Mouse (Mus musculus) 3T3-L1 (cell line): Measurements from ENCODE around the gene 4933427D14Rik.

Experiments
- DNase-seq: peaks from one replicate; pipeline ENCODE4 v3.0.0-alpha.2; 2015; ENCODE audit warnings: low read depth, low spot score

The 4933427D14Rik gene

DNA sequence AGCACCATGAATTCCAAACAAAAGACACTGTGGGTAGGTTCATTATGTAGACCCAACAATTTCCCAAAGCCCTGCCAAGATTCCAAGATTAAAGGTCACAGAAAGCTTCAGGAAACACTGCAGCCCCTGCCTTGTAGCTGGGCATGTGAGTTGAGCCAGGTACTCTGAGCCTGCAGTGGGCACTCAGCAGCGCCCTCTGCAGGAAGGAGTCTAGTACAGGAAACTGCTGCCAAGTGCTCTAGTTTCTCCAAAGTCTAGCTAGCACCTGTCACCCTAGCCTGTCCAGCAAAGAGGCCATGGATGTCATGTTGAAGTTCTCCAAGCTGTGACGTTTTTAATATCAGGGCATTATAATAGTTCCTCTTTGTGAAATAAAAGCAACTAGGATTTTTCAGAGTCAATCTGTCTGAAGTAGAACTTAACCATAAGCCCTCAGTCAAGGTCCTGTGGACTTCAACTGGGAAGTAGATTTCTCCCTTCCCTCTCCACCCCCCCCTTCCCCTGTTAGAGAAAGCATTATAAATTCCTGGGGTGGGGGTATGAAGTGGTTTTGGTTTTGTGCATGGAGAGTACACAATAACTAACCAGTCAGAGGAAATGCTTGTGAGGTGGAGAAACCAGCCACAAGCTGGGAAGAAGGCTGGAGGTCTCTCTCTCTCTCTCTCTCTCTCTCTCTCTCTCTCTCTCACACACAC lies 61.9 kb downstream of the 4933427D14Rik start:
- peak; percentile 37 for DNase-seq

- peak; percentile 87 for DNase-seq
Observed at GRCm38 (mm10) chr11:72142889-72143288, 64.4 kb downstream of the 4933427D14Rik start.

GRCm38 (mm10) chr11:72140198-72140597 lies 67.1 kb downstream of the 4933427D14Rik start:
- no peak for DNase-seq

- DNase-seq, result no peak
Observed at GRCm38 (mm10) chr11:72136231-72136982, 70.9 kb downstream of the 4933427D14Rik start.

- no peak for DNase-seq
Observed at GRCm38 (mm10) chr11:72135383-72136158, 71.7 kb downstream of the 4933427D14Rik start, which contains the start of gene Pitpnm3. Gene Pitpnm3 (minus strand): TSS chr11:72135778.

DNA sequence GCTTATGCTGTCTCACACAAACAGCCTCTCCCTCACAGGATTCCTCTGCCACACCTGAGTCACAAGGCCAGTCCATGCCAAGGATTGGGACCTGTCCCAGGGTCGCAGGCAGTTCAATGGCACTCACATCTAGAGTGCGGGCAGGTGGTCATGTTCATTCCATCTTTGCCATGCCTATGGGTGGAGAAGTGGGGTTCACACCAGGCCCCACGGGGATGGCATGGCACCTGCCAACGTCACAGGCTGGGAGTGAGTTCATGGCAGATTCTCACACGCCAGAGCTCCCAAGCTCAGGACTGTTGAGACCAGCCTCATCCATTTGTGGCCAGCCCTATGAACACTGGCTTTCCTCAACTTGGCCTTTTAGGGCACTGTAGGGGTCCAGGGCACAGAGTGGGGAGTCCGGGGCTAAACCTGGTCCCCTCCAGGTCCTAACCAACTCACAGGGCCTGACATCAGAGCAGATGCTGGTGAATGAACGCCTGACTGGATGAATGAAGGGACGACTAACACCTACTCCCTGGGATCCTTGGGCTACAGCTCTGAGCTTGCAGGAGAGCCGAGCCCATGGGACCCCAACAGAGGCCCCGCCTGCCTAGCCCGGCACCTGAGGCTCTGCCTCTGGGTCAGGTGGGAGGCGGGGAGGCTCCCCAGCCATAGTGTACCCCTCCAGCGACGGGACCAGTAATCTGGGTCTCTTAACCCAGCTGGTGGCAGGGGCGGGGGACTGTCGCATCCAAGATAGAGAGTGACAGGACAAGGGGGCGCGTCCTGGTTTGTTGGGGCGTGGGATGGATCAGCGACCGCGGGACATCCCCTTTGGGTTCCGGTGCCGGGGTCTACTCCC lies 72.5 kb downstream of the 4933427D14Rik start:
- DNase-seq, result no peak

- DNase-seq, result no peak
Observed at GRCm38 (mm10) chr11:72133075-72133474, 74.2 kb downstream of the 4933427D14Rik start.

GRCm38 (mm10) chr11:72132266-72132665 lies 75.0 kb downstream of the 4933427D14Rik start:
- peak; percentile 54 for DNase-seq

DNA sequence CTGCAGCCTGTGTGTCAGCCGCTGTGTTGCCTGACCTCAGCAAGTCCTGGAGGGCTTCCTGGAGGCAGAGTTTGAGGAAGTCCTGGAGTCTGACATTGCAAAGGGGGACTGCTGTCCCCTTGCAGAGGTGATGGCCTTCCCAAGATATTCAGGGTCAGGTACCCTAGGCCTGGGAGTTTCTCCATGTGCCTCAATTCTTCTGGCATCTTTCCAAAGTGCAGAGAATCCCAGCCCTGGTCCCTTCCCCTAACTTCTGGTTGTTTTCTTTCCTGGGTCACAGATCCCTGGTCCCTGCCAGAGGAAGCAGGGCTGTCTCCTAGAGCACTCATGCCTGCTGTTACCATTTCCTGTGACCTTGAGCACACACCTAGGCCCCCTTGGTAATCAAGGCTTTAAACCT lies 75.6 kb downstream of the 4933427D14Rik start:
- DNase-seq, result no peak

- no peak for DNase-seq
Observed at GRCm38 (mm10) chr11:72130905-72131304, 76.4 kb downstream of the 4933427D14Rik start.

GRCm38 (mm10) chr11:72130472-72130871 lies 76.8 kb downstream of the 4933427D14Rik start:
- no peak for DNase-seq

- DNase-seq, result no peak
Observed at GRCm38 (mm10) chr11:72130021-72130420, 77.2 kb downstream of the 4933427D14Rik start.

DNA sequence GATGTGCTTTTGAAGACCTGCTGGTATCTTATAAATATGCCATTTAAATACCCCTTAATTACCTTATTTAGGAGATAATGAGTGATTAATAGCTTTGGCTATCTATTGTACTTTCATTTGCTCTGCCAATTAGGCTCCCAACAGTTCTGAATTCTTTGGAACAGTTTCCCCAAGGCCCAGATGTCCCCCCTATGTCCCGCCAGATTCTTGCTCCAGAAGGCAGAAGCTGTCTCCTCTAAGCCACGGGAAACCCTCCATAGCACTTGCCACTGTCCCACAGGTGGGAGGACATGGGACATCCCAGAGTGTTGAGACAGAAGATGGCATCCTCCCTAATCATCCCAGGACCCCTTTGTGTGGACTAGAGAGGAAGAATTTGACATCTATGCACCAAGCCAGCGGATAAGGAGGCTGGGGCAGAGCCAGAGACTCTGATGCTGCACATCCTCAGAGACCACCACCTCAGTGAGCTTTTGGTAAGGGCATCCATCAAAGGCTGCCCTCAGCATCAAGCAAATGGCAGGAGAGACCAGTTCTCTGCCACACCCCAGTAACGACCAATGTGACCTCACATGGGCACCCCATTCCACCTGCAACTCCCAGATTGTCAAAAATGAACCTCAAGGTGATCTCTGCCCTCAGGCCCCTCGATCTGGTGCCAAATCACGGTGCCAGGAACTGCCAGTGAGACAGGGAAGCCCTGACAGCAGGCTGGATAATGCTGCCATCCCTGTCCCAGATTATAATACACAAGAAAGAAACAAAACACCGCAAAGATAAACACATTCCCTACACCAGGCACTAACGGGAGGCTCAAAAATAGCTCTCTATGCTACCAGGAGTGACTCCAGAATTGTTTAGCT lies 78.0 kb downstream of the 4933427D14Rik start:
- DNase-seq, result no peak

DNA sequence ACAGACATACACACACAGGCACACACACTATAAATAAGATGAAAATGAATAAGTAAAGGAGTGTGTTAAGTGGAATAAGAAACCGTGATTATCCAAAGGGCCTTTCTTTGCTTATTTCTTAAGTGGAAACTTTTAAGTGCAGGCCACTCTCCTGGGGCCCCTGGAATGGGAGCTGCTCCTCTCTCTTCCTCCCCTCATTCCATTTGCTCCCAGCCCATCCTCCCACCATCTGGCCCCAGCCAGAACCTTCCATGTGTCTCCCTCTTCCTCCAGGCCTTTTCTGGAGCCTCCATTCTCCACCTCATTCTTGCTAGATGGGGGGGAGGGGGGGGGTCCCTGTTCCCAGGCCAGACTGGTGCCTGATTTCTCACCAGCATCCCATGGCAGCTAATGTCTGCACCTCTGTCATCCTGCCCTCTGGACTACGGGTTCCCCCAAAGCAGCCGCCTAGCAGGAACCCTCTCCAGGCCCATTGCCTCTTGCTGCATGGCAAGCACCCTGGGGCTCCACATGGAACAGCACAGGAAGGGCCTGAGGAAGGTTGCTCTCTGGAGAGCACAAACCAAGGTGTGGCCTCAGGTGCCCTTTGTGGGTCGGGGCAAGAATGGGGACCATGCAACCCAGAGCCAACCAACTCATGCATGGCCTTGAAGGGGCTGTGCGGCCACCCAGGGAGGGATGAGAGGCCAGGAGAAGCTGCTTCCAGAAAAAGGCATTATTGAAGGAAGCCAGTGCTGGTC lies 79.6 kb downstream of the 4933427D14Rik start:
- no peak for DNase-seq

GRCm38 (mm10) chr11:72125781-72126180 lies 81.5 kb downstream of the 4933427D14Rik start:
- no peak for DNase-seq

DNA sequence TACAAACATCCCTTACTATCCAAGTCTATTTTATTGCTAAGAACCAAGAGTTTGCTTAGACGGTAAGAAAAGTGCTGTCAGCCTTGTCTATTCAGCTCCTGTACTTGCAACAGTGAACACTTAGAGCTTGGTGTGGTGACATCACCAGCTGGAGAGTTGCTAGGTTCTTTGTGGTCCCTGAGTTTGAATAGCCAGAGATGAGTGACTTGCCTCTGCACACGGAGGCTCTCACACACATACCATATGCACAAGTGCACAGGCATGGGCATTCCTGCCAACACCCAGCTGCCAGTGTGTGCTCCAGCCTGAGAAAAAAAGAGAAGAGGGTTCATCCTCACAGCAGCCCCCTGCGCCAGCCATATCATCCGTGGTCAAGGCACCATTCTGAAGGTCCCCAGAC lies 83.7 kb downstream of the 4933427D14Rik start:
- no peak for DNase-seq

DNA sequence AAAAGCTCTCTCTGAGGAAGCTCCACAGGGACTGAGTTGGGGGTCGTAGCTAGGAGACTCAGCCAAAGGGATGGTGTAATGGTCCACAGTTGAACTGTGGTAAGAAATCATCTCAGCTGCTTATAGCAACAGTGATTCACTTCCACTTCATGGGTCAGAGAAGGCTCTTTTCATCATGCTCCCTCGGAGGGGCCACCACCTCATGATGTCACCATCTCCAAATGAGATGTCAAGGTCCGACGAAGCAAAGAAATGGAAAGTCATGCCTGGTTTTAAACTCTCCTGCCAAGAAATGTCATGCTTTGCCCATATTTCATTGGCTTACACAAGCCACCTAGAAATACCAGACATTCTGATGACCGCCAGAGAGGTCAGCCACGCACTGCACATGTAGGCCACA lies 86.9 kb downstream of the 4933427D14Rik start:
- no peak for DNase-seq

DNA sequence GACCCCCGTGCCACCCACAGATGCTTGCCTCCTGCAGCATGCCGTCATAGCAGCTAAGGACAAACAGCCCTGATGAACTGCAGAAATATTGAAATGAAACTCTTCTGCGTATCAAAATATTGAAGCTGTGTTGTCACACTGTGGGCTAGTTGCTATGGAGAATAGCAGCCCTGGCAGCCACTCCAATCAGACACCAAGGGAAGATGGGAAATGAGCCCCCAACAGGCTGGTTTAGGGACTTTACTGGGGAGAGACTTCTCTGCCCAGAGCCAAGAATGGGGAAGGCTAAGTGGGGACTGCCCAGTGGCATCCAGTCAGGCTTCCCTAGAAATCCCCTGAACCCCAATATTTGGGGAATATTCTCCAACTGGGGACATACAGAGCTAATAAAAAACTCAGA lies 88.6 kb downstream of the 4933427D14Rik start:
- DNase-seq, result no peak

GRCm38 (mm10) chr11:72113296-72113695 lies 94.0 kb downstream of the 4933427D14Rik start:
- peak; percentile 56 for DNase-seq

GRCm38 (mm10) chr11:72110726-72111125 lies 96.5 kb downstream of the 4933427D14Rik start:
- peak; percentile 24 for DNase-seq
